Mouse (Mus musculus): ENCODE measurements around the gene Fibin. TPM values are rescaled to one million over a fixed set of nuclear protein-coding genes. Genes with fewer than 3 reads are reported as not detected.

The Fibin gene
- polyA plus RNA-seq, 1 experiment from 2014 or later, result 1.8 TPM

DNA sequence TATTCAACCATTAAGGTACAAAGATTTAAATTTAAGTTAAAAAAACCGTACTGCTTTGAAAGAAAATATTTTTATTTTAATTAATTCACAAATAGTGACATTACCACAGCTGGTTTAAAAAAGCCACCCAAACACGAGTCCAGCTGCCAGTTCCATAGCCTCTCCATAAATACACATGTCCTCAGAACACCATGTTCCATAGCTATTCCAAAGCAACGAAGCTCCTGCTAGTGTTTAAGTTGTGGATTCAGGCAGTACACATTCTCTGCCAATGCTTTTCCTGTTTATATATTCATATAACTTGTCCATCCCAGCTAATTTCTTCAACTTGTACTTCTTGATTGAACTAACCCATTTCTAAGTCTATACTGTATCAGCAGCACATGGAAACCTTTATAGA lies 872 bp upstream of the Fibin start:
- H3K4me1 ChIP-seq (replicated peaks), result no peaks in the 10 kb centered on the region
- no peaks in the 10 kb centered on the region for H3K36me3 ChIP-seq (replicated peaks)
- no peak overlapping the region for H3K4me3 ChIP-seq (replicated peaks)
- H3K9me3 ChIP-seq (replicated peaks), result no peaks in the 10 kb centered on the region
- no peak for ATAC-seq (ENCODE audit: insufficient read depth)
- 57% methylated on average over 3 of the region's 3 CpGs for WGBS (ENCODE audit: insufficient replicate concordance)
- no peak overlapping the region for H3K4me2 ChIP-seq
- no peaks in the 10 kb centered on the region; the same call in 1 of the 2 replicates for H3K27me3 ChIP-seq
- no peak overlapping the region for H3K9ac ChIP-seq
- H3K27ac ChIP-seq (replicated peaks), result no peak overlapping the region

DNA sequence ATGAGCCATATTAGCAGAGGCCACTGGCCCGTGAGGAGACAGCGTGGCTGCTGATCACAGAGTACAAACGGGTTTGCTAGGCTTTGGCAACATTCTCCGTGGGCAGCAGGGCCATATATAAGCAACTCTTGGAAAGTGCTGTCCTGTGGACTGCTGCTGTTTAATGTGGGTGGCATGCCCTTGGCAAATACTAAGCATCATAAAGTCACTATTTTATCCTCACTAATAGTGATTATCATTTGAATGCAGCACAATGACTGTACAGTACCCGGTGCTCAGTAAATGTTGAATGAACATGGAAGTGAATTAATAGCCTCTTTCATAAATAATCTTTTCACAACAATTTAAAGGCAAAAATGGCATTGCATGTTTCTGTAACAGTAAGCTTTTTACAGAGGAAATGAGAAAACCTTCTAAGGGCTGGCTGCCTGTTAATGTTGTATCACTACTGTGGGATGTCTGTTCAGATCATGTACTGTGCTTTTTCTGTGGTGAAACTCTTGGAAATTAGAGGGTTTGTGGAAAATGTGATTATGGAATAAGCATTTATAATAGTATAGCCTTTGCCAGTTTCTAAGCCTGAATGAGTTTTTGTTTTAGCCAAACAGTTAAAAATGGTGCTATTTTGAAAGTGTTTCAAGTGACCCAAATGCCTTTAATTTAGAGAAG lies 9.5 kb downstream of the Fibin start:
- Histone ChIP-seq H3K9ac (no peak overlapping the region), H3K4me2 (no peak overlapping the region), H3K36me3 (replicated peaks) (no peaks in the 10 kb centered on the region), H3K27ac (replicated peaks) (no peak overlapping the region), H3K4me3 (replicated peaks) (no peak overlapping the region), H3K4me1 (replicated peaks) (no peaks in the 10 kb centered on the region), H3K27me3 (no peaks in the 10 kb centered on the region), H3K9me3 (replicated peaks) (no peaks in the 10 kb centered on the region)
- 66% methylated on average over 5 of the region's 5 CpGs for WGBS (ENCODE audit: insufficient replicate concordance)
- no peak for ATAC-seq (ENCODE audit: insufficient read depth)

DNA sequence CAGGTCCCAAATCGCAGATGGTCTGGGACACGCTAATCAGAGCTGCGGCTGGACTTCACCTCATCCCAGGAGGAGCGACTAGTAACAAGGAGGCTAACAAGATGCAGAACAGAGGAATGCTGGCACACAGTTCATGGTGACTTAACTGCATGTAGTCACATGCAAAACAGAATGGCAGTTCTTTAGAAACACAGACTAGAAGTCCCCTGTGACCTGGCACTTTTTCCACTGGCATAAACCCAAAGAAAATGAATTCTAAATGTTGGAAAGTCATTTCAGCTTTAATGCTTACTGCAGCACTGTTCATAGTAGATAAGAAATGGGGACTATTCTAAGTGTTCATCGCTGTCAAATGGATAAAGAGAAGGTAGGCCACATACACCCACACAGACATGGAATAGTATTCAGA lies 11.1 kb downstream of the Fibin start:
- no peaks in the 10 kb centered on the region for H3K4me1 ChIP-seq (replicated peaks)
- no peak overlapping the region for H3K27ac ChIP-seq (replicated peaks)
- no peaks in the 10 kb centered on the region for H3K9me3 ChIP-seq (replicated peaks)
- no peak overlapping the region for H3K4me2 ChIP-seq
- no peaks in the 10 kb centered on the region for H3K36me3 ChIP-seq (replicated peaks)
- H3K4me3 ChIP-seq (replicated peaks), result no peak overlapping the region
- no peak for ATAC-seq (ENCODE audit: insufficient read depth)
- WGBS (ENCODE audit: insufficient replicate concordance), result 68% methylated on average over 5 of the region's 5 CpGs
- no peak overlapping the region for H3K9ac ChIP-seq
- no peaks in the 10 kb centered on the region for H3K27me3 ChIP-seq

- Histone ChIP-seq H3K27me3 (no peaks in the 10 kb centered on the region), H3K4me2 (no peak overlapping the region), H3K36me3 (replicated peaks) (no peaks in the 10 kb centered on the region), H3K9me3 (replicated peaks) (no peaks in the 10 kb centered on the region), H3K4me3 (replicated peaks) (no peak overlapping the region), H3K9ac (no peak overlapping the region), H3K4me1 (replicated peaks) (no peaks in the 10 kb centered on the region), H3K27ac (replicated peaks) (no peak overlapping the region)
- ATAC-seq (ENCODE audit: insufficient read depth), result no peak
- 41% methylated on average over 1 of the region's 1 CpGs for WGBS (ENCODE audit: insufficient replicate concordance)
These were observed 11.6 kb downstream of the Fibin start for GRCm38 (mm10) chr2:110351406-110351805.

GRCm38 (mm10) chr2:110328953-110329352 lies 34.0 kb downstream of the Fibin start:
- Histone ChIP-seq H3K9me3 (replicated peaks) (no peaks in the 10 kb centered on the region), H3K4me3 (replicated peaks) (no peak overlapping the region), H3K36me3 (replicated peaks) (no peaks in the 10 kb centered on the region), H3K27me3 (no peaks in the 10 kb centered on the region), H3K9ac (no peak overlapping the region), H3K4me2 (no peak overlapping the region), H3K4me1 (replicated peaks) (no peaks in the 10 kb centered on the region), H3K27ac (replicated peaks) (no peak overlapping the region)
- ATAC-seq (ENCODE audit: insufficient read depth), result no peak

DNA sequence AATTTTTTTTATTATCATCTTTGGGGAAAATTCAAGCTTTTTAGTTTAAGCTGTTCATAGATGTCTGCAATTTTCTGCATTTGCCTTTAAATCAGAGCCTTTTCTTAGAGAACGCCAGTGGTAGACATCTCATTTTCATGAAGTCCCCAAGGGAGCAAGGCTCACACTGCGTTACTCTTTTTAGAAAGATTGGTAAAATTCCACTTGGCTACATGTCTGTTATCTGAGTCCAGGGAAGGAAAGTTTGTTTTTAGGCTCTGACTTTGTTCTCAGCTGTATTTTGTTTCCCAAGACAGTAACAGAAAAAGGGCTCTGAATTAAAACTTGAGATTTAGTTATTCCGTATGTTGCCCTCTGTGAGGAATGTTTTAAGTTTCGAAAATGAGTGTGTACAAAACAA lies 43.0 kb downstream of the Fibin start:
- no peak for ATAC-seq (ENCODE audit: insufficient read depth)
- Histone ChIP-seq H3K4me3 (replicated peaks) (no peak overlapping the region), H3K27me3 (no peaks in the 10 kb centered on the region), H3K9ac (no peak overlapping the region), H3K4me1 (replicated peaks) (no peaks in the 10 kb centered on the region), H3K9me3 (replicated peaks) (no peaks in the 10 kb centered on the region), H3K36me3 (replicated peaks) (no peaks in the 10 kb centered on the region), H3K4me2 (no peak overlapping the region), H3K27ac (replicated peaks) (no peak overlapping the region)
- WGBS (ENCODE audit: insufficient replicate concordance), result 57% methylated on average over 4 of the region's 4 CpGs

DNA sequence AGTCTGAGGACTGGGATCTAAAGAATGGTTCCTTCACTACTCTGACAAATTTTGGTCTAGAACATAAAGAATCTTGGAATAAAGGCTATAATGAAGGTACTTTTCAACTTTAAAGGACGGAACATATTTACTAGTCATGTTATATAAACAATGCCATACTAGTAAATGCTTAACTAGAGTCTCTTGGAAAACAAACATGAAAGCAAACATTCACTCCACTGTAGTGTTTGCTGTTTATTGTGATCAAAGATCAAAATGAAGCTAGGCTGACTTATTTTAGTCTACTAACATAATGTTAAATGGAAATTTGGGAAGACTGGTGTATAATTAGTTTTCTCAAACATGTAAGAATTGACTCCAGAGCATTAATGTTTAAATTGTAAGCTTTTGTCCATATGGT lies 43.7 kb downstream of the Fibin start:
- Histone ChIP-seq H3K36me3 (replicated peaks) (no peaks in the 10 kb centered on the region), H3K27ac (replicated peaks) (no peak overlapping the region), H3K4me1 (replicated peaks) (no peaks in the 10 kb centered on the region), H3K4me3 (replicated peaks) (no peak overlapping the region), H3K9ac (no peak overlapping the region), H3K27me3 (no peaks in the 10 kb centered on the region), H3K4me2 (no peak overlapping the region), H3K9me3 (replicated peaks) (no peaks in the 10 kb centered on the region)
- ATAC-seq (ENCODE audit: insufficient read depth), result no peak
- 38% methylated on average over 1 of the region's 1 CpGs for WGBS (ENCODE audit: insufficient replicate concordance)

DNA sequence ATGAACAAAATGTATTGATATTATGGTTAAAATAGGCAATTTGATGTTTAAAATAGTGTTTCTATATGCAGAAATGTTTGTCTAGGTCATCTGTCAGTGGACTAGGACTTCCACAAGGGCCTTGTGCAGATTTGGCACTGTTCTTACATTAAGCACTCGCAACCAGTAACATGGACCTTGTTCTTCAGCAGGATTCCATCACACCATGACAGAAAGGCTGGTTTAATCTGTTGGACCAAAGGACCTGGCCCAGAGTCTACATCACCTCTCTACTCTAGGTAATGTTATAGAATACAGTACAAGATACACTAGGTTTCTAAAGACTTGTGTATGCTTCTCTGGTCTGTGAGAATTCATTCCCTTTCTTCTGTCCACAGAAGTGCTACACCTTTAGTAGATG lies 44.3 kb downstream of the Fibin start:
- no peak for ATAC-seq (ENCODE audit: insufficient read depth)
- no peak overlapping the region for H3K4me2 ChIP-seq

DNA sequence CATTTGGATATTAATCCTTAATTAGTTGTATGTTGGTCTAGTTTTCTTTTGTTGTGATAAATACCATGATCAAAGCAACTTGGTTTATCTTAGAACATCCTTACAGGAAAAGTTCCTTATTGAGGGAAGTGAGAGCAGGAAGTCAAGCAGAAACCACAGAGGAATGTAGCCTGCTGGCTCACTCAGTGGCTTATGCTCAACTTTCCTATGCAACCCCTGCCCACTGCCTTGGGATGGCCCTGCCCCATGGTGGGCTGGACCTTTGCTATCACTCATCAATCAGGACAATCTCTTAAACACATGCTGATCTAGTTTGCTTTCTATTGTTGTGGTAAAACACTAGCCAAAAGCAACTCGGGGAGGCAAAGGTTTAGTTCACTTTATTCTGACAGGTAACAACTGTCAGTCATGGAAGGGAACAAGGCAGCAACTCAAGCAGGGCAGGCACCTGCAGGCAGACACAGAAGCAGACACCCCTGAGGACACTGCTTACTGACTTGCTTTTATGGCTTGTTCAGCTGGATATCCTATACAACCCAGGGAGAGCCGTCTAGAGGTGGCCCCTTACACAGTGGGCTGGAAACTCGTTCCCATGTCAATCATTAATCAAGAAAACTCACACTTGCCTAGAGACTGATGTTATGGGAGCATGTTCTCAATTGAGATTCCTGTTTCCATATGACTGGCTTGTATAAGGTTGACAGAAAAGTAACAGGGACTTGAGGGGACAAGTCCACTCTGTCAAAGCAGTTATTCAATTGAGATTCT lies 46.7 kb downstream of the Fibin start:
- Histone ChIP-seq H3K4me3 (replicated peaks) (no peak overlapping the region), H3K9me3 (replicated peaks) (no peaks in the 10 kb centered on the region), H3K4me1 (replicated peaks) (no peaks in the 10 kb centered on the region), H3K36me3 (replicated peaks) (no peaks in the 10 kb centered on the region), H3K4me2 (no peak overlapping the region), H3K27me3 (no peaks in the 10 kb centered on the region), H3K9ac (no peak overlapping the region), H3K27ac (replicated peaks) (no peak overlapping the region)
- 33% methylated on average over 3 of the region's 3 CpGs for WGBS (ENCODE audit: insufficient replicate concordance)
- 0 out of 2 replicates have a peak, but pooled peaks have one; percentile 31 for ATAC-seq (ENCODE audit: insufficient read depth)

More for the DNA sequence above, 44.3 kb downstream of the Fibin start:
- Histone ChIP-seq H3K9me3 (replicated peaks) (no peaks in the 10 kb centered on the region), H3K36me3 (replicated peaks) (no peaks in the 10 kb centered on the region), H3K9ac (no peak overlapping the region), H3K27ac (replicated peaks) (no peak overlapping the region), H3K27me3 (no peaks in the 10 kb centered on the region), H3K4me3 (replicated peaks) (no peak overlapping the region), H3K4me1 (replicated peaks) (no peaks in the 10 kb centered on the region)
- 42% methylated on average over 1 of the region's 1 CpGs for WGBS (ENCODE audit: insufficient replicate concordance)

DNA sequence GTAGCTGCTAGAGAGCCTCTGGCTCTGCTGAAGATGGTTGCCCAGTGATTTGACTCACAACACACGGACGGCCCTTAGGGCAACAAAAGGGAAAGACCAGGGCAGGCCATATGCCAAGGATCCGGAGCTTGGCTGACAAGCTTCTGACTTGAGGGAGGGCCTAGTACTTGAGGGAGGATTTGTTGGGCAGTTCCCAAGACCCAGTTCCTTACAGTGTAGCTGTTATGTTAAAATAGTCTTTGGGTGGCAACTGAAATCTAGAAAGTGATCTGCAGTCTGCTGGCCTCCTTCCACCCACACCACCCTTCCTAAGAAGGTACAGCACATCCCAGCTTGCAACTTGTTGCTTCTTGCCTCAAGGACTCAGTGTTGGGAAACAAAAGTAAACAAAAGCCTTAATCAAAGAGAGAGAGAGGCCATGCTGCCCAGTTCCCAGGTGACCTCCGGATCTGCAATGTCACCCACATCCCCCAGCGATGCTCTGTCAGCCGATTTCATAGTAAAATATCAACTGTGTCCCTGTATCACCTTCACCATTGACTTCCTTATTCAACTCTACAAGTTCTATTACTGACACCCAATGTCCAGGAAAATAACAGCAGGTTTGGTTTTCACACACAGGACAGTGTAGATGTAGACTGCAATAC lies 48.4 kb downstream of the Fibin start, which contains the start of gene Bbox1:
Gene Bbox1, minus strand, starts transcription at position 52 of the 647 bp plus-strand sequence.
- Histone ChIP-seq H3K27me3 (no peaks in the 10 kb centered on the region), H3K9me3 (replicated peaks) (no peaks in the 10 kb centered on the region), H3K36me3 (replicated peaks) (no peaks in the 10 kb centered on the region), H3K9ac (no peak within 1 kb of the TSS), H3K27ac (replicated peaks) (no peak within 1 kb of the TSS), H3K4me3 (replicated peaks) (no peak within 1 kb of the TSS), H3K4me2 (no peak within 1 kb of the TSS), H3K4me1 (replicated peaks) (no peaks in the 10 kb centered on the region)
- 61% methylated on average over 6 of the region's 6 CpGs for WGBS (ENCODE audit: insufficient replicate concordance)
- peak; percentile 18; the same call in 1 of the 2 replicates for ATAC-seq (ENCODE audit: insufficient read depth)

- Histone ChIP-seq H3K36me3 (replicated peaks) (no peaks in the 10 kb centered on the region), H3K4me3 (replicated peaks) (no peak overlapping the region), H3K4me2 (no peak overlapping the region), H3K9me3 (replicated peaks) (no peaks in the 10 kb centered on the region), H3K4me1 (replicated peaks) (no peaks in the 10 kb centered on the region), H3K27ac (replicated peaks) (no peak overlapping the region), H3K9ac (no peak overlapping the region), H3K27me3 (no peaks in the 10 kb centered on the region)
- ATAC-seq (ENCODE audit: insufficient read depth), result no peak
- WGBS (ENCODE audit: insufficient replicate concordance), result 57% methylated on average over 5 of the region's 5 CpGs
These were observed 48.9 kb downstream of the Fibin start for GRCm38 (mm10) chr2:110314074-110314473.

All from liver, embryonic 15.5 days (tissue).